Mouse (Mus musculus) heart, adult 2 months (tissue): ENCODE measurements around the gene Gm20219.

ENCODE experiments used
- CTCF ChIP-seq: fragments of 200-600 bp; IDR thresholded peaks from 2 replicates; pipeline ENCODE4 v1.8.1; 2022; ENCODE audit warnings: antibody characterized with exemption, mild to moderate bottlenecking, moderate library complexity
- POLR2A ChIP-seq: fragments of 200-500 bp; IDR thresholded peaks from 2 replicates; pipeline ENCODE4 v1.6.1; 2011; ENCODE audit warnings: mild to moderate bottlenecking, low read depth, low read length, control low read depth; ENCODE audit not compliant: insufficient read depth

- no peak for TF ChIP-seq CTCF
- no peak for TF ChIP-seq POLR2A
Measured at GRCm38 (mm10) chr17:56554122-56554551, at the start of gene Gm20219.
